Mouse (Mus musculus) CH12.LX (cell line): ENCODE results near the gene Fkbp1b.

Source experiments
- BHLHE40 ChIP-seq: IDR thresholded peaks from 2 replicates; pipeline ENCODE4 v1.6.1; 2011; ENCODE audit warnings: mild to moderate bottlenecking, low read depth, low read length, improper control_type of control experiment
- CHD2 ChIP-seq: IDR thresholded peaks from 2 replicates; pipeline ENCODE4 v1.6.1; 2011; ENCODE audit warnings: low read length, improper control_type of control experiment
- CTCF ChIP-seq, 2 experiments: IDR thresholded peaks in 1 of 2; conservative IDR thresholded peaks in 1 of 2; 2 replicates each; pipeline ENCODE4 v1.5.1; 2011 to 2012; ENCODE audit warnings: low read depth in 2 of 2, low read length in 2 of 2, improper control_type of control experiment in 1 of 2, inconsistent platforms in 1 of 2, mild to moderate bottlenecking in 1 of 2, moderate library complexity in 1 of 2
- POLR2A ChIP-seq: IDR thresholded peaks from 2 replicates; pipeline ENCODE4 v1.6.1; 2011; ENCODE audit warnings: low read depth, mild to moderate bottlenecking, improper control_type of control experiment, low read length
- TBP ChIP-seq: conservative IDR thresholded peaks from 2 replicates; pipeline ENCODE4 v1.6.1; 2011; ENCODE audit warnings: low read depth, low read length, improper control_type of control experiment
- UBTF ChIP-seq: IDR thresholded peaks from 2 replicates; pipeline ENCODE4 v1.6.1; 2012; ENCODE audit warnings: low read depth, mild to moderate bottlenecking, inconsistent platforms, low read length, improper control_type of control experiment, moderate library complexity
- ZMIZ1 ChIP-seq: IDR thresholded peaks from 2 replicates; pipeline ENCODE4 v1.6.1; 2012; ENCODE audit warnings: low read depth, mild to moderate bottlenecking, inconsistent platforms, low read length, improper control_type of control experiment

DNA sequence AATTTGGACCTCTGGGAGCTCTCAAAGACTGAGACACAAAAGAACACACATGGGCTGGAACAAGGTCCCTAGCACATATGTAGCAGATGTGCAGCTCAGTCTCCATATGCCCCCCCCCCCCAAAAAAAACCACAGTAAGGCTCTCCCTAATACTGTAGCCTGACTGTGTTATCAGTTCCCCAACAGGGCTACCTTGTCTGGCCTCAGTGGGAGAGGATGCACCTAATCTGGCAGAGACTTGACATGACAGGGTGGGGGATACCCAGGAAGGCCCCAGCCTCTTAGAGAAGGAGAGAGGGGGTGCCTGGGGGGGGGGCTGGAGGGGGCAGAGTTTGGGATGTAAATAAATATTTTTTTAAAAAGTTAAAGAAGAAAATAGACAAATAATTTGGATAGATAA lies 47.3 kb upstream of the Fkbp1b start:
- TF ChIP-seq UBTF (no peak), POLR2A (no peak), ZMIZ1 (no peak), TBP (no peak), CTCF (conservative IDR thresholded peaks at IDR 0.05 in 1 of 2, IDR thresholded peaks at IDR 0.05 in 1 of 2; ENCODE audit: low read depth in 2 of 2, low read length in 2 of 2) (no peak), BHLHE40 (no peak), CHD2 (no peak)
